Mouse (Mus musculus) kidney, adult 2 months (tissue): Measurements from ENCODE around the gene Cfap44.

Source experiments
- CTCF ChIP-seq: fragments of 200-500 bp; conservative IDR thresholded peaks from 2 replicates; pipeline ENCODE4 v1.5.1; 2011; ENCODE audit warnings: low read depth, mild to moderate bottlenecking, control low read depth, low read length, moderate library complexity, mixed read lengths; ENCODE audit not compliant: insufficient read depth, insufficient read length
- POLR2A ChIP-seq: fragments of 200-500 bp; IDR thresholded peaks from one replicate; pipeline ENCODE4 v1.6.1; 2011; ENCODE audit warnings: low read depth, low read length, control low read depth

DNA sequence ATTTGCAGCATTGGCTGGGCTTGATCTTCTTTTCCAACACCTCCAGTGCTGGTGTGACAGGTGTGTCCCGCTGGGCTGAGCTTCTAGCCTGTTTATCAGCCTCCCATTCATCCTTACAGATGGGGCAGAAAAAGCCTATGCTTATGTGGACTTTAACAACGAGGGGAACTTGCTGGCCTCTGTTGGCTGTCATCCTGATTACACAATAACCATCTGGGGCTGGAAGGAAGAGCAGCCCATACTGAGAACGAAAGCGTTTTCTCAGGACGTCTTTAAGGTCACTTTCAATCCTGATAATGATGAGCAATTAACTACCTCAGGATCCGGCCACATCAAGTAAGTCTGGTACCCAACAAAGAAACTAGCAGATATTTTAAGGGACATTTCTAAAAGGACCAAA is 15.6 kb downstream of the Cfap44 start:
- no peak for TF ChIP-seq POLR2A
- TF ChIP-seq CTCF, result no peak
